In genomic region chr2:61655046-61655381, GRCm38 (mm10) we compare ENCODE assay signal across 9 mouse cellular contexts. TPM values are rescaled to one million over a fixed set of nuclear protein-coding genes. Genes with fewer than 3 reads are reported as not detected.
DNase-seq lines count a peak whose midpoint lies in the region; ATAC-seq and TF ChIP-seq lines count a peak whose summit lies in the region.
"Had no signal": no experiment of that assay in that cellular context is flagged by ENCODE, and none has a peak within 500 bp of the region (broad histone marks: within the 10 kb centered on the region; RNA-seq: fewer than 3 reads in every experiment).

No protein-coding gene starts in this region.

- H3K27ac ChIP-seq in gastrocnemius, adult 2 months = no peak overlapping the region
- H3K27ac ChIP-seq in forebrain, embryonic 13.5 days = peak overlapping the region; percentile 99
- H3K27ac ChIP-seq in liver, embryonic 15.5 days (replicated peaks) = no peak overlapping the region

- DNase-seq in gastrocnemius, adult 2 months = peak; percentile 17
- no peak for DNase-seq in gastrocnemius, postnatal 36 days
- DNase-seq in adrenal gland, postnatal 10 days = no peak
- DNase-seq in urinary bladder, postnatal 4 days (ENCODE audit: low spot score in 2 of 2) = no peak

- peaks cover 54% of the 10 kb centered on the region for H3K27me3 ChIP-seq in E14TG2a.4 (ENCODE audit: insufficient read depth, low read length)
- H3K27me3 ChIP-seq in forebrain, embryonic 13.5 days = no peaks in the 10 kb centered on the region
- H3K27me3 ChIP-seq in liver, embryonic 15.5 days = peaks cover 50% of the 10 kb centered on the region

- H3K4me1 ChIP-seq in E14TG2a.4 (replicated peaks; ENCODE audit: low read depth, low read length) = peaks cover 15% of the 10 kb centered on the region
- peaks cover 16% of the 10 kb centered on the region for H3K4me1 ChIP-seq in forebrain, embryonic 13.5 days
- H3K4me1 ChIP-seq in liver, embryonic 15.5 days (replicated peaks) = peaks cover 23% of the 10 kb centered on the region

- peak overlapping the region; percentile 85 for H3K9ac ChIP-seq in forebrain, embryonic 13.5 days
- H3K9ac ChIP-seq in liver, embryonic 15.5 days = no peak overlapping the region

- no peaks in the 10 kb centered on the region for H3K9me3 ChIP-seq in E14TG2a.4 (ENCODE audit: low read length)
- no peaks in the 10 kb centered on the region for H3K9me3 ChIP-seq in forebrain, embryonic 13.5 days (replicated peaks)
- no peaks in the 10 kb centered on the region for H3K9me3 ChIP-seq in liver, embryonic 15.5 days (replicated peaks)

- H3K4me3 ChIP-seq in gastrocnemius, adult 2 months = peak overlapping the region; percentile 80
- peak overlapping the region; percentile 82 for H3K4me3 ChIP-seq in E14TG2a.4 (replicated peaks; ENCODE audit: low read length)
- H3K4me3 ChIP-seq in forebrain, embryonic 13.5 days = peak overlapping the region; percentile 56
- H3K4me3 ChIP-seq in liver, embryonic 15.5 days (replicated peaks) = peak overlapping the region; percentile 54
- H3K4me3 ChIP-seq: myocyte had no signal

- WGBS in forebrain, embryonic 13.5 days = 5% methylated on average over 12 of the region's 12 CpGs
- 37% methylated on average over 12 of the region's 12 CpGs for WGBS in liver, embryonic 15.5 days (ENCODE audit: insufficient replicate concordance)

- H3K36me3 ChIP-seq in E14TG2a.4 (ENCODE audit: insufficient read depth, low read length) = no peaks in the 10 kb centered on the region
- no peaks in the 10 kb centered on the region for H3K36me3 ChIP-seq in forebrain, embryonic 13.5 days (ENCODE audit: poor library complexity, severe bottlenecking)
- peaks cover 12% of the 10 kb centered on the region for H3K36me3 ChIP-seq in liver, embryonic 15.5 days (replicated peaks)

- TF ChIP-seq CTCF in gastrocnemius, adult 2 months (IDR thresholded peaks at IDR 0.05) = no peak
- TF ChIP-seq CTCF in E14TG2a.4 (conservative IDR thresholded peaks at IDR 0.05; ENCODE audit: low read length) = no peak

- peak; percentile 13 for ATAC-seq in forebrain, embryonic 13.5 days
- ATAC-seq in liver, embryonic 15.5 days (ENCODE audit: insufficient read depth) = no peak
- ATAC-seq in activated CD4-positive, CD25-positive, alpha-beta regulatory T cell, adult 4 months = no peak

- intact Hi-C loops in gastrocnemius, adult 2 months (cut with DNase I) = no loop called here
- intact Hi-C loops in gastrocnemius, postnatal 36 days (cut with DNase I) = no loop called here

- H3K4me2 ChIP-seq in forebrain, embryonic 13.5 days = peak overlapping the region; percentile 86
- peak overlapping the region; percentile 88 for H3K4me2 ChIP-seq in liver, embryonic 15.5 days

RNA-seq across cellular contexts. Expression of gene Psmd14, which starts 56.5 kb away (rescaled TPM):
- total RNA-seq in gastrocnemius, adult 2 months (2021) = 10 to 100 TPM; 63.3 to 63.8 TPM
- 10 to 100 TPM; 49.4 to 58.7 TPM for total RNA-seq in gastrocnemius, postnatal 36 days (2021)
- polyA plus RNA-seq in forebrain, embryonic 13.5 days (2015; fragmentation: Nextera tagmentation; extraction: Ambion mirVana) = 284 and 297 TPM in 2 replicates
- polyA plus RNA-seq in liver, embryonic 15.5 days (2015; fragmentation: Nextera tagmentation; extraction: Ambion mirVana) = 96.6 and 108 TPM in 2 replicates
- 10 to 100 TPM; 87.6 to 95.0 TPM for total RNA-seq in adrenal gland, postnatal 10 days (2021)
- polyA plus RNA-seq in activated CD4-positive, CD25-positive, alpha-beta regulatory T cell, adult 4 months (2017; shearing (Covaris generic)) = 100 to 1,000 TPM; 224 to 238 TPM
